Mouse (Mus musculus) testis, adult 2 months (tissue): ENCODE results near the gene Opn1sw.

ENCODE experiments used
- CTCF ChIP-seq: fragments of 200-500 bp; IDR thresholded peaks from 2 replicates; pipeline ENCODE4 v1.5.1; 2012; ENCODE audit warnings: low read depth, mild to moderate bottlenecking, inconsistent platforms, low read length, moderate library complexity; ENCODE audit not compliant: control insufficient read depth, insufficient read depth, insufficient replicate concordance
- POLR2A ChIP-seq: fragments of 200-500 bp; IDR thresholded peaks from 2 replicates; pipeline ENCODE4 v1.6.1; 2012; ENCODE audit warnings: low read depth, mild to moderate bottlenecking, inconsistent platforms, low read length, moderate library complexity; ENCODE audit not compliant: control insufficient read depth

- TF ChIP-seq POLR2A (no peak), CTCF (no peak)
Measured at GRCm38 (mm10) chr6:29388052-29388518, at the start of gene Opn1sw.
